Mouse (Mus musculus): ENCODE results near the gene Gm6993.

The Gm6993 gene

GRCm38 (mm10) chr12:31271361-31272011, 30.9 kb downstream of the Gm6993 start:
- DNase-seq (ENCODE audit: low spot score in 2 of 2) = no peak

GRCm38 (mm10) chr12:31272012-31272735, 31.6 kb downstream of the Gm6993 start:
- no peak for DNase-seq (ENCODE audit: low spot score in 2 of 2)

DNA sequence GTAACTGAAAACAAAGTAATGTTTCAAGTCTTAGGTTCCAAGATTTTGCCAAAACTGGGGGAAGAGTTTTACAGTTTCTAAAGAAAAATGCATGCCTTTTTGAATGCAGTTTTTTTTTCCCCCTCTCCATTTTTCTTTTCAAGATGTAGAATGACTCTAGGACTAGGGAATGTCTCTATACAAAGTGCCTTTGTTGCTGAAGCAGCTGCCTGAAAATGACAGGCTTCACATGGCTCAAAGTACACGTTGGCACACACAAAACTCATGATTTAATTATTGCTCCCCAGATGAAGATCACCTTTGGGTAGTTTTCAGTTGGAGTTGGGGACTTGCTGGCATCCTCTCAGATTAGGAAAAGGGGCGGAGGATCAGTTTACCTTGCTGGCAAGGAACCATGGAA, 32.3 kb downstream of the Gm6993 start:
- no peak for DNase-seq (ENCODE audit: low spot score in 2 of 2)

- DNase-seq (ENCODE audit: low spot score in 2 of 2) = no peak
Observed at GRCm38 (mm10) chr12:31273646-31274045, 33.1 kb downstream of the Gm6993 start.

DNA sequence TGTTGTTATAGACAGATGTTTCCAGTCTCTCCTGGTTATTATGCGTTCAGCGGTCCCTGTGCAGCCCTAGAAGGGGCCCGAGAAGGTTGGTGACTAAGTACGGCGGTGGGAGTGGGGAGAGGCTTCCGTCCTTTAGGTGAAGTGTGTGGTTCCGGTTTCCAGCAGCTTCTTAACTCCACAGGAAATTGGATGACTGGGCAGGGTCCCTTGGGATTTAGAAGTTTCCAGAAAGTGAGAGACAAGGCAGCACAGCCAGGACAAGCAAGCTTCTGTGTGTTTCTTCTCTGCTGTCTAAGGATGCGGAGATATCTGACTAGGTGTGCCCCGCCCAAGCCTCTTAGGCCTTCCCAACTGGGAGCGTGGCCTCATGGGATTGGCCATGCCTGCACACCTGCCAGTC, 34.8 kb downstream of the Gm6993 start:
- no peak for DNase-seq (ENCODE audit: low spot score in 2 of 2)

DNA sequence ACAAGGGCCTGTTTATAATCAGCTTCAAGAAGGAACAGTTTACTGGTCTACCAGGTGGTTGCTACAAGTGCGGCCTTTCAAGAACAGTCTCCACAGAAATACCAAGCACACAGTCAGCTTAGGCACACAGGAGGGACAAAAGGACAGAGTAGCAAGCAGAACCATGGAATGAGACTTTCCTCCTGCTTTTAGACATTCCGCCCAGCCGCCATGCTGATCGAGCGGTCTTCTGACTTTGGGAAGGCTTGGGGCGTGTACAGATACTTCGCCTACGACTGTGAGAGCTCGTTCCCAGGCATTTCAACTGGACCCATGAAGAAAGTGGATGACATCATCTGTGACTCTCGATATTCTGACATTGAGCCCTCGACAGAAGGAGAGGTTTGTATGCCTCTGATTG, 37.7 kb downstream of the Gm6993 start:
- no peak for DNase-seq (ENCODE audit: low spot score in 2 of 2)

DNA sequence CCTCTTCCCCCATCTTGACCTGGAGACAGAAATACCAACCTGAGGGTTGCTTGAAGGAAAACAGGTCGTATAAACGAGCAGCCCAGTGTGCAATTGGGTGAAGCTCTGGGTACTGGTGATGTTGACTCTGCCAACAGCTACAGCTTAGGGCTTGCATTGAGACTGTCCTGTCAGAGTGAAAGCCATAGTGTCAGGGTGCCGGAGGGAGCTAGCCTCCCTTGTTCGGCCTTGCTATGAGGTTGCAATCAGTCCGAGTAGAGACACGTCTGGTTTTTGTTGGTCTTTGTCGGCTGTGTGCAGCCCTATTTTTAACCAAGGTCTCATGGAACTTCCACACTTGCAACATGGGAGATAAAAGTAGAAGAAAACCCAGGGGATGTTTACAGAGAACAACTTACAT, 39.7 kb downstream of the Gm6993 start:
- no peak for DNase-seq (ENCODE audit: low spot score in 2 of 2)

- DNase-seq (ENCODE audit: low spot score in 2 of 2) = no peak
Observed at GRCm38 (mm10) chr12:31281100-31281591, 40.6 kb downstream of the Gm6993 start.

GRCm38 (mm10) chr12:31282241-31282640, 41.7 kb downstream of the Gm6993 start:
- no peak for DNase-seq (ENCODE audit: low spot score in 2 of 2)

DNA sequence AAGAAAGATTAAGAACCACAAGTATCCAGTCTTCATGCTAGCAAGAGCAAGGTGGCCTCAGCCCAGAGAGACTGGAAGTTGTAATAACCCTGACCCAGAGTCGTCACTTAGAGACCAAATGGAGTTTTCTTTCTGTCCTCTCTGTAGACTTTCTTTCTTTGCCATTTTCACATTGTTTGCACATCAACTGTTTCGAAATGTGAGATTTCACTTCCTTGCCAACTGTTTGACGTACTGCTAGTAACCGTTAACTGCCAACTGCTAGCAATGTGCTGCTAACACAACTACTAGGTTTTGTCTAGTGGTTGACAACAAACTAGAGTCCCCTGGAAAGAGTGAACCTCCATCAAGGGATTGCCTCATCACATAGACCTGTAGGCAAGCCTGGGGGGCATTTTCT, 42.6 kb downstream of the Gm6993 start:
- no peak for DNase-seq (ENCODE audit: low spot score in 2 of 2)

DNA sequence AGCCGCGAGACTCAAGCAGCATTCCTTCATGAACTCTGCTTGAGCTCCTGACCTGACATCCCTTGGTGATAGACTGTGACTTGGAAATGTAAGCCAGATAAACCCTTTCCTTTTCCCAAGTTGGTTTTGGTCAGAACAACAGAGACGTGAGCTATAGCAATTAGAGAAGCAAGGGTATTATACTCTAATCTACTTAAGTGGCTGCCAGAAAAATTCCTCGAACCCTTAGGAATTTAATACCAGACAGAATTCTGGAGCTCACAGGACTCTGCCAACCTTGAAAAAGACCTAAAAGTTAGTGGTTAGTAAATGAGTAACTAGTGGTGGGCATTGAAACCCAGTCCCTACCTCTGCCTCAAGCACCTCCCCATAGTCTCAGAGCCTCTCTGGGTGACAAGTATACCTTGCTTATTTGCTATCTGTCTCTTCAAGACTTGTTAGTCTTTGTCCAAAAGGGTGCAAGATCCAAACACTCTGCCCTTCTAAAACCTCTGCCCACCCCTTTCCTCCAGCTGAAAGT, 43.1 kb downstream of the Gm6993 start:
- no peak for DNase-seq (ENCODE audit: low spot score in 2 of 2)

- no peak for DNase-seq (ENCODE audit: low spot score in 2 of 2)
Observed at GRCm38 (mm10) chr12:31289046-31289445, 48.5 kb downstream of the Gm6993 start.
